Mouse (Mus musculus) intestine, postnatal 0 days (tissue): ENCODE results near the gene Scd3. TPM values are rescaled to one million over a fixed set of nuclear protein-coding genes. Genes with fewer than 3 reads are reported as not detected.

Experiments used
- ATAC-seq: fragments of 200-750 bp; cut with Nextera tagmentation; 2 replicates; pipeline ENCODE4 v1.8.0; 2017; ENCODE audit warnings: mild to moderate bottlenecking, moderate TSS enrichment, moderate library complexity
- H3K27ac ChIP-seq: fragments of 300-500 bp; sonication (generic); 2 replicates; pipeline ENCODE4 v1.5.1; 2014; ENCODE audit warnings: mild to moderate bottlenecking, low read depth, low read length, moderate library complexity
- H3K27me3 ChIP-seq: fragments of 300-500 bp; sonication (generic); replicated peaks from 2 replicates; pipeline ENCODE4 v1.6.1; 2014; ENCODE audit warnings: low read length, mixed read lengths; ENCODE audit not compliant: control insufficient read depth, insufficient read depth
- H3K36me3 ChIP-seq: fragments of 300-500 bp; sonication (generic); 2 replicates; pipeline ENCODE4 v1.6.1; 2014; ENCODE audit warnings: mild to moderate bottlenecking, moderate library complexity; ENCODE audit not compliant: control insufficient read depth, insufficient read depth
- H3K4me1 ChIP-seq: fragments of 300-500 bp; sonication (generic); replicated peaks from 2 replicates; pipeline ENCODE4 v1.6.1; 2014; ENCODE audit warnings: antibody characterized with exemption, low read length, mixed read lengths; ENCODE audit not compliant: control insufficient read depth, insufficient read depth
- H3K4me2 ChIP-seq: fragments of 300-500 bp; sonication (generic); replicated peaks from 2 replicates; pipeline ENCODE4 v1.6.1; 2014; ENCODE audit warnings: low read depth, mild to moderate bottlenecking, moderate library complexity
- H3K4me3 ChIP-seq: fragments of 300-500 bp; sonication (generic); 2 replicates; pipeline ENCODE4 v1.5.1; 2014; ENCODE audit warnings: low read depth, low read length
- H3K9ac ChIP-seq: fragments of 300-500 bp; sonication (generic); 2 replicates; pipeline ENCODE4 v1.6.1; 2014; ENCODE audit warnings: mild to moderate bottlenecking, low read depth, low read length
- H3K9me3 ChIP-seq: fragments of 300-500 bp; sonication (generic); 2 replicates; pipeline ENCODE4 v1.6.1; 2016; ENCODE audit warnings: mixed run types; ENCODE audit not compliant: control insufficient read depth
- CTCF ChIP-seq: sonication (generic); IDR thresholded peaks from 2 replicates; pipeline ENCODE4 v1.5.1; 2016; ENCODE audit warnings: low read depth, mild to moderate bottlenecking, control low read depth, antibody characterized with exemption, moderate library complexity
- WGBS: fragments of 180-500 bp; shearing (Covaris S2); extraction: QIAGEN DNeasy Blood & Tissue Kit; methylation state at CpG from one replicate; pipeline ENCODE4 v1.1.7; 2014; 5-methylcytosine and 5-hydroxymethylcytosine counted together
- polyA plus RNA-seq: library from polyadenylated mRNA; unstranded; fragments of >200 nt; fragmentation: Nextera tagmentation; extraction: Ambion mirVana; gene quantifications from 2 replicates; pipeline ENCODE4 v1.2.1, GENCODE M21; 2015

The Scd3 gene
- polyA plus RNA-seq, 1 experiment from 2014 or later: not detected

DNA sequence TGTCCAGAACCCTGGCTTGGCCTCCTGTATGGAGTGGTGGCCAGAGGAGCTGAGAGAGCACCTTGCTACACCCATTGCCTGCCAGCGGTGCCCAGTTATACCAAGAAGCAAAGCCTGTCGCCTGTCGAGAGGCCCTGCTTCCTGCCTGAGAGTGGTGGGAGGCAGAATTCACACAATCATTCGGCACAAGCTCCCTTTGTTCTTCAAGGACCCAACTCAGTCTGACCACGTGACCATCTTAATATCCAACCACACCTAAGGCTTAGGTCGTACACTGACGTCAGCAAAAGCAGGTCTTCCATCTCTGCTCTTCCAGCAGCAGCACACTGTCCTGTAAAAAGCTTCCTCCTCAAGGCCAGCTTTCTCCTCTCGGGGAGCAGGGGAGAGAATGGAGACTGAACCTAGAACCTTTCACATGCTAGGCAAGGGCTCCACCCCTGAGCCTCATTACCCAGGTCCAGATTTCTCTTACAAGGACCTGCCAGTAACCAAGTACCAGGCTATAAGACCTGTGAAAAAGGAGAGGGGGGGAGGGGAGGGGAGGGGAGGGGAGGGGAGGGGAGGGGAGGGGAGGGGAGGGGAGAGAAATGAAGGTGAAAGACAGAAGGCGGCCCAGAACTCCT is 79.6 kb downstream of the Scd3 start:
- no peak for TF ChIP-seq CTCF
- ATAC-seq: no peak
- no peak overlapping the region; the same call in 1 of the 2 replicates for H3K4me2 ChIP-seq
- H3K27ac ChIP-seq: peak overlapping the region; percentile 79
- peaks cover 22% of the 10 kb centered on the region; the same call in 1 of the 2 replicates for H3K4me1 ChIP-seq
- no peaks in the 10 kb centered on the region for H3K9me3 ChIP-seq
- H3K27me3 ChIP-seq: no peaks in the 10 kb centered on the region
- WGBS: 18% methylated on average over 9 of the region's 9 CpGs
- H3K4me3 ChIP-seq: no peak overlapping the region
- H3K36me3 ChIP-seq: no peaks in the 10 kb centered on the region
- no peak overlapping the region for H3K9ac ChIP-seq

DNA sequence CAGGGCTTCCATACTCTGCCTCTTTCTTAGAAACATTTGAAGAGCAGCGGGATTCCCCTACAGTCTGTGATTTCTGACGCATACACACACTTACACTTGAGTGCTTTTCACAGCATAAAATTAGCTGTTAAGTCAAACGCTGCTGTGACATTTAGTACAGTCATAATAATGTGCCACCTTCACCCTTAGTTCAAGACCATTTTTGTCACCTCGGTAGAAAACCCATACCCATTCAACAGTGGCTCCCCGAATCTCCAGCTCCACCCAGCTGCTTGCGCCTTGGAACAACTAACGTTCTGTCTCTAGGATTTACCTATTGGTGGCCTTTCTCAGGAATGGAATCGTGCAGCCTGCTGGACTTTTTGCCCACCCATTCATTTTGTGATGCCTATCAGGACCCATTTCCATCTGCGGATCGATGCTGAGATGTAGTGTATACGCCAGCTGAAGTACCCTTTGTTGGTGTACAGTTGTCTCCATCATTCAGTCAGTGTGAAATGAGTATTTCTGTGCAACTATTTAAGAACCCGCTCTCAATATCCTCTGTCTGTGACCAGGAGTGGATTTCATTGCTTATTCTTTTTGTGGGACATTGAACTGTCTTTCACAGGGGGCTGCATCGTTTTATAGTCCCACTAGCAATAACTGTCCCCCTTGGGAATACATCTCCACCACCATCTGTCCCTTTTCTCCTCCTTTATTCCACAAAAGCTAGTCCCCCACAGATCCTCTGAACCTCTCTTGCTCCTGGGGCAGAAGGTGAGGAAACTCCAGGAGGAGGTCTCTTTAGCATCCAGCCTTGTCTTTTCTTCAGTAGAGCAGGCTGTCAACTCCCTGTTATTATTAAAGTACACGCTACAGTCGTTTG is 80.3 kb downstream of the Scd3 start:
- peak overlapping the region; percentile 45 for H3K4me3 ChIP-seq
- TF ChIP-seq CTCF: no peak
- H3K27ac ChIP-seq: peak overlapping the region; percentile 95
- no peak for ATAC-seq
- H3K4me1 ChIP-seq: peaks cover 22% of the 10 kb centered on the region; the same call in 1 of the 2 replicates
- WGBS: 32% methylated on average over 15 of the region's 15 CpGs
- no peaks in the 10 kb centered on the region for H3K36me3 ChIP-seq
- 0 out of 2 replicates have a peak overlapping the region, but pooled peaks have one; percentile 31 for H3K9ac ChIP-seq
- H3K27me3 ChIP-seq: no peaks in the 10 kb centered on the region
- no peaks in the 10 kb centered on the region for H3K9me3 ChIP-seq
- peak overlapping the region; percentile 84 for H3K4me2 ChIP-seq

DNA sequence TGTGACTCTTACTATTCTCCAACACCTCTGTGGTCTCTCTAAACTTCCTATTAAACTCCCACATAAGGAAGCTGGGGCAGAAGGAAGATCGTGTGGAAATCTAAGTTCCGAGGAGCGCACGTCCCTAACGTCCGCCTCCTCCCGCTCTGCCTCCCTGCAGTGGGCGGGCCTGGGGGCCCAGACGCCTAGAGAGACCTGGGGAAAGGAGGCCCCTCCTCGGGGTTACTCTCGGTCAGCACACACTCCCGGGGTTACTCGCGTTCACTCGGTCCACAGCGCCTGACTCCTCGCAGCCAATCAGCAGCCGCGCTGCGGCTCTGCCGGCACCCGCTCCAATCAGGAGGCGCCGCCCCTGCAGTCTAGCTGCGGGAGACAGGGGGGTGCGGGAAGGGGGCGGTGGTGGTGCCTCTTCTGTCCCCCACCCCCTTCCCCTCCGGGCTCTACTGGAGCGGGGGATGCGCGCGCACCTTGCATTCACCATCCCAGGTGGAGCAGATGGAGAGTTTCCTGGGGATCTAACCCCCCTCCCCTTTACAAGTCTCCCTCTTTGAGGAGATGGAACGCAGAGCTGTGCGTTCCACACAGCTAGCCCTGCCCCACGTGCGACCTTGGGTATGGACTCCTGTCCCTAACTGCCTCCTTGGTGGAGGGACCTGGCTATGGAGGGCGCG is 81.1 kb downstream of the Scd3 start:
- ATAC-seq: peak; percentile 99
- H3K4me2 ChIP-seq: peak overlapping the region; percentile 84
- H3K9ac ChIP-seq: peak overlapping the region; percentile 48
- H3K4me3 ChIP-seq: peak overlapping the region; percentile 45
- under 1% methylated on average over 38 of the region's 38 CpGs for WGBS
- peak overlapping the region; percentile 95 for H3K27ac ChIP-seq
- no peaks in the 10 kb centered on the region for H3K27me3 ChIP-seq
- H3K36me3 ChIP-seq: no peaks in the 10 kb centered on the region
- no peaks in the 10 kb centered on the region for H3K9me3 ChIP-seq
- TF ChIP-seq CTCF: no peak
- peaks cover 22% of the 10 kb centered on the region; the same call in 1 of the 2 replicates for H3K4me1 ChIP-seq

DNA sequence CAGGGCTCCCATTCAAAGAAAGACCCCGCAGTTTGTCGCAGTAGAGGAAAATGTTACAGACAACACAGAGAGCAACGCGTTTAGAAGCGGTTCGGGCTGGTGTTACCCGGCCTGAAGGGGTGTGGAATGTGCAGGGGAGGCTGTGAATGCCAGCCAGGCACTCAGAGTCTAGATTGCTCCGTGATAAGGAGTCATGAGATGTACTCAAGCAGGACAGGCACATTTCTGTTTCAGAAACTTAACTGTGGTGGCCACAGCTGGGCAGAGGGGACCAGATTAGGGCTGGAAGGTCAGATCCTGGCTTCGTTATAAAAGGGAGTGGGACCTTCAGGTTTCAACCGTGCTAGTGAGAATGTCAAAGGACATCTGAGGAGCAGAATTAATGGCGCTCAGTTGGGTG is 81.7 kb downstream of the Scd3 start:
- Histone ChIP-seq H3K4me2 (peak overlapping the region; percentile 84), H3K4me3 (peak overlapping the region; percentile 45), H3K27ac (peak overlapping the region; percentile 95), H3K4me1 (peaks cover 22% of the 10 kb centered on the region; the same call in 1 of the 2 replicates), H3K36me3 (no peaks in the 10 kb centered on the region), H3K9ac (peak overlapping the region; percentile 48), H3K27me3 (no peaks in the 10 kb centered on the region), H3K9me3 (no peaks in the 10 kb centered on the region)
- no peak for TF ChIP-seq CTCF
- peak; percentile 61 for ATAC-seq
- 4% methylated on average over 11 of the region's 11 CpGs for WGBS

DNA sequence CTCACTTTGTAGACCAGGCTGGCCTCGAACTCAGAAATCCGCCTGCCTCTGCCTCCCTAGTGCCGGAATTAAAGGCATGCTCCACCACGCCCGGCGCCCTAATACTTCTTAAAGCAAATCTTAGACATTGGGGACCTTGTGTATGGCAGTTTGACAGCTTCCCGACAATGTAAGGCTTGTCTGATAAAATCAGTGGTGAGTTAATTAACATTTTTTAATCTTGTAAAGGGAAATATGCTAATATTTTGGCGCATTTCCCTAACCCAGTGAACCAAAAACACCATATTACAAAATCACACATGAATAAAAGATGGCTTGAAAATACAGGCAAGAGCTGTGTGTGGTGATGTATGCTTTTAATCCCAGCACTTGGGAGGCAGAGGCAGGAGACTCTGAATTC is 82.5 kb downstream of the Scd3 start:
- H3K27me3 ChIP-seq: no peaks in the 10 kb centered on the region
- WGBS: 92% methylated on average over 8 of the region's 8 CpGs
- no peak overlapping the region for H3K4me2 ChIP-seq
- no peak for ATAC-seq
- no peak for TF ChIP-seq CTCF
- no peaks in the 10 kb centered on the region for H3K9me3 ChIP-seq
- no peak overlapping the region for H3K9ac ChIP-seq
- H3K4me3 ChIP-seq: no peak overlapping the region
- H3K27ac ChIP-seq: no peak overlapping the region
- H3K36me3 ChIP-seq: no peaks in the 10 kb centered on the region
- H3K4me1 ChIP-seq: peaks cover 19% of the 10 kb centered on the region; the same call in 1 of the 2 replicates

DNA sequence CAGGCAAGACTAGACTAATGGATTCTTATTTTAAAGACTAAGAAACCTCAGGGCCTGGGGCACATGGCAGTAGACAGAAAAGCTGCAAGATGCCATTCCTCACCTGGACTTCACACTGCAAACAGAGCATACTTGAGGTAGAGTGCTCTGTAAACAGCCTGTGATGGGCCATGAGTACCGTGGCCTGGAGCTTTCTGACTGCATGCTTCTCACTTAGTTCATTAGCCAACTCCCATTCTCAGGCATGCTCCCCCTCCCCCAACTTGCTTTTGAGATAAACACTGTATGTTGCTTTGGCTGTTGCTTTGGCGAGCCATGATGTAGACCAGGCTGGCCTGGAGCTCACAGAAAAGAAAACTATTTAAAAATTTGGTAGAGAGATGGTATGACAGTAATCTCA is 83.0 kb downstream of the Scd3 start:
- 31% methylated on average over 2 of the region's 2 CpGs for WGBS
- Histone ChIP-seq H3K4me3 (no peak overlapping the region), H3K9ac (no peak overlapping the region), H3K27ac (no peak overlapping the region), H3K27me3 (no peaks in the 10 kb centered on the region), H3K4me2 (no peak overlapping the region), H3K4me1 (peaks cover 15% of the 10 kb centered on the region; the same call in 1 of the 2 replicates), H3K9me3 (no peaks in the 10 kb centered on the region), H3K36me3 (no peaks in the 10 kb centered on the region)
- ATAC-seq: no peak
- TF ChIP-seq CTCF: no peak
